Mouse (Mus musculus): ENCODE data around the gene Cd164. TPM values are rescaled to one million over a fixed set of nuclear protein-coding genes. Genes with fewer than 3 reads are reported as not detected.
"Not testable (repeated sequence)": the region's sequence is repeated elsewhere in the genome, so short reads cannot be mapped to it uniquely, and the experiment has no call there.

The Cd164 gene
- polyA plus RNA-seq, 1 experiment from 2014 or later = 87.1 TPM

DNA sequence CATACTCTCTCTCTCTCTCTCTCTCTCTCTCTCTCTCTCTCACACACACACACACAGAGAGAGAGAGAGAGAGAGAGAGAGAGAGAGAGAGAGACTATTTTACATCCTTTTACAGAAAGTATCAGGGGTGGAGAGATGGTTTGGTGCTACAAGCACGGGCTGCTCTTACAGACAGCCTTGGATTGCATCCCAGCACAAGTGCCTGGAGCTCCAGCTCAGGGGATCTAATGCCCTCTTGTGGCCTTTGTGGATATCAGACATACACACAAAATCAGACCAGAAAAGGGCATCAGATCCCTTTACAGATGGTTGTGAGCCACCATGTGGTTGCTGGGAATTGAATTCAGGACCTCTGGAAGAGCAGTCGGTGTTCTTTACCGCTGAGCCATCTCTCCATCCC lies 13.8 kb upstream of the Cd164 start:
- not testable (repeated sequence) for H3K27me3 ChIP-seq; ATAC-seq (ENCODE audit: low FRiP score, low read depth); H3K4me3 ChIP-seq; H3K9ac ChIP-seq (replicated peaks); H3K27ac ChIP-seq (replicated peaks); H3K4me1 ChIP-seq; H3K36me3 ChIP-seq; H3K4me2 ChIP-seq (replicated peaks); H3K9me3 ChIP-seq
- 3% methylated on average over 3 of the region's 3 CpGs for WGBS

DNA sequence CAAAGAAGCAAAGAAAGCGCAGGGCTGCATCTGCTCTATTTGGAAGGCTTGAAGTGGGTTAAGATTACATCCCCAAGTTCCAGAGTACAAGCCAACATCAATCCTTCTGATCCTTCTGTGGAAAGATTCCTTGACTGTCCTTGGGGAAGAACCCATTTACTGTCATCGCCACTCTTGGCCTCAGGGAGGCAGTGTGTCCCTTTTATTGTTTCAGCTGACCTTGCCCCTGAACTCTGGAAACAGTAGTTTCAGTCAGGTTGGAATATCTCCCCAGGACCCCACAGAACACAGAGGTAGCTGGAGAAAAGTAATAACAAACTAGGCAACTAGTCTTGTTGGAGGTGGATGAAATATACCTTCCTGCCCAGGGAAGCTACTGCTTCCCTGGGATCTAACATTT lies 10.1 kb upstream of the Cd164 start:
- H3K36me3 ChIP-seq = no peaks in the 10 kb centered on the region
- H3K9ac ChIP-seq (replicated peaks) = no peak overlapping the region
- WGBS = 35% methylated on average over 2 of the region's 2 CpGs
- no peaks in the 10 kb centered on the region; the same call in 1 of the 2 replicates for H3K27me3 ChIP-seq
- H3K4me2 ChIP-seq (replicated peaks) = no peak overlapping the region
- no peak for ATAC-seq (ENCODE audit: low FRiP score, low read depth)
- H3K4me1 ChIP-seq = no peaks in the 10 kb centered on the region
- H3K4me3 ChIP-seq = no peak overlapping the region
- H3K27ac ChIP-seq (replicated peaks) = no peak overlapping the region
- H3K9me3 ChIP-seq = no peaks in the 10 kb centered on the region

DNA sequence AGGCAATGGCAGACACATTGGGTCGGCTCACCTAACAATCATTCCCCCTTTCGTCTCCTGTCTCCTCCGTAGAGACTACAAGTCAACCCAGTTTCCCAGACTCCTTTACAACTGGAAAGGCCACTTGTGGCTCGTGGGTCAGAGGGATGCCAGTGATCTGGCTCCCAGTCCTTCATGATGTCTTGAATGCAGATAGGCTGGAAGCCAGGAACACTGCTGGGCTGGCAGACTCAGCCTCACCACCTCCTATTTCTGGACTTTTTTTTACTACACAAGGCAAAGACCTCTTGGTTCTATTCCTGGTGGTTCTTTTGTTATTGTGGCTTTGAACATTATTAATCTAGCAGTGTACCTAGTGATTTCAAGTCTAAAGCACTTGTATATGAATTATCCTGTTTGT lies 4.9 kb upstream of the Cd164 start:
- WGBS = 74% methylated on average over 4 of the region's 4 CpGs
- Histone ChIP-seq H3K27ac (replicated peaks) (no peak overlapping the region), H3K9ac (replicated peaks) (no peak overlapping the region), H3K4me1 (0 out of 2 replicates have a peak, but pooled peaks cover 5% of the 10 kb centered on the region), H3K36me3 (no peaks in the 10 kb centered on the region), H3K4me2 (replicated peaks) (no peak overlapping the region), H3K9me3 (no peaks in the 10 kb centered on the region), H3K4me3 (no peak overlapping the region), H3K27me3 (no peaks in the 10 kb centered on the region)
- ATAC-seq (ENCODE audit: low FRiP score, low read depth) = no peak

DNA sequence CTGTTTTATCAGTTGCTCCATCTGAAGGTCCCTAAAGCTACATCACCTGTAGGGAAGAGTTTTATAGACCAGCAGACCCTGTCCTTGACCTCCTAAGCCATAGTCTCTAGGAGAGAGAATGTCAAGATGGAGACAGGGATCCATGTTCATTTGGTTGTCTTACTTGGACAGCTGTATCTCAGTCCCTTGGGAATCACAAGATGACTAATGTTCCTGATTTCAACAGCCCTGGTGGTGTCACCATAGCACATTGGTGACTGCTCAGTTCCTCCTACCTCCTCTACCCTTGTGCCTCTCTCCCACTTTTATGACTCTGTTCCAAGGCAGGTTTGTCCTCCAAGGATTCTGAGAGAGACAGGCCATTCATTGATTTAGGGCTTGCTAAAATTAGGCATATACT lies 4.3 kb upstream of the Cd164 start:
- Histone ChIP-seq H3K27me3 (no peaks in the 10 kb centered on the region), H3K9ac (replicated peaks) (no peak overlapping the region), H3K4me1 (0 out of 2 replicates have a peak, but pooled peaks cover 5% of the 10 kb centered on the region), H3K36me3 (no peaks in the 10 kb centered on the region), H3K4me3 (no peak overlapping the region), H3K9me3 (no peaks in the 10 kb centered on the region), H3K27ac (replicated peaks) (no peak overlapping the region), H3K4me2 (replicated peaks) (no peak overlapping the region)
- ATAC-seq (ENCODE audit: low FRiP score, low read depth) = no peak

DNA sequence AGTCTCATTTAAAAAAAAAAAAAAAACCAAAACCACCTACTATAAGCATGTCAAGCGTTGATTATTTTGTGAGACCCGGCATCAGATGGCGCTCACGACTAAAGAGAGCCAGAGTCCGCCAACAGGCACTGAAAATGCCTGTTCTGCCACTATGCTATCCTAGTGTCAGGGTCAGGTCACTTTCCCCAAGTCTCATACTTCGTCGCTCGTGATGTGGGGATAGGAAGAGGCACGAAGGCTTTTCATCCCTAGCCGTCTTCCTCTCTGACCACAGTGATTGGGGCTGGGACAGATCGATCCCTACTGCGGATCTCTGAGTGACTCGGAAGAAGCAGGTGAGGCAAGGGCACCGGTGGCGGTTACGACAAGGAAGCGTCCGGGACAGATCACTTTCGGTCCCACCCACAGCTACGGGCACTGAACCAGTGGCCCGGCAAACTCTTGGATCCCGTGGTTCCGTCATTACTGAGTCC lies 670 bp upstream of the Cd164 start:
- peak; percentile 63 for ATAC-seq (ENCODE audit: low FRiP score, low read depth)
- peak overlapping the region; percentile 82 for H3K4me2 ChIP-seq (replicated peaks)
- H3K9ac ChIP-seq (replicated peaks) = peak overlapping the region; percentile 91
- no peaks in the 10 kb centered on the region for H3K9me3 ChIP-seq
- peaks cover 8% of the 10 kb centered on the region; the same call in 1 of the 2 replicates for H3K36me3 ChIP-seq
- peaks cover 24% of the 10 kb centered on the region for H3K4me1 ChIP-seq
- peak overlapping the region; percentile 92 for H3K4me3 ChIP-seq
- H3K27me3 ChIP-seq = no peaks in the 10 kb centered on the region
- H3K27ac ChIP-seq (replicated peaks) = peak overlapping the region; percentile 96
- 0% methylated on average over 23 of the region's 23 CpGs for WGBS

DNA sequence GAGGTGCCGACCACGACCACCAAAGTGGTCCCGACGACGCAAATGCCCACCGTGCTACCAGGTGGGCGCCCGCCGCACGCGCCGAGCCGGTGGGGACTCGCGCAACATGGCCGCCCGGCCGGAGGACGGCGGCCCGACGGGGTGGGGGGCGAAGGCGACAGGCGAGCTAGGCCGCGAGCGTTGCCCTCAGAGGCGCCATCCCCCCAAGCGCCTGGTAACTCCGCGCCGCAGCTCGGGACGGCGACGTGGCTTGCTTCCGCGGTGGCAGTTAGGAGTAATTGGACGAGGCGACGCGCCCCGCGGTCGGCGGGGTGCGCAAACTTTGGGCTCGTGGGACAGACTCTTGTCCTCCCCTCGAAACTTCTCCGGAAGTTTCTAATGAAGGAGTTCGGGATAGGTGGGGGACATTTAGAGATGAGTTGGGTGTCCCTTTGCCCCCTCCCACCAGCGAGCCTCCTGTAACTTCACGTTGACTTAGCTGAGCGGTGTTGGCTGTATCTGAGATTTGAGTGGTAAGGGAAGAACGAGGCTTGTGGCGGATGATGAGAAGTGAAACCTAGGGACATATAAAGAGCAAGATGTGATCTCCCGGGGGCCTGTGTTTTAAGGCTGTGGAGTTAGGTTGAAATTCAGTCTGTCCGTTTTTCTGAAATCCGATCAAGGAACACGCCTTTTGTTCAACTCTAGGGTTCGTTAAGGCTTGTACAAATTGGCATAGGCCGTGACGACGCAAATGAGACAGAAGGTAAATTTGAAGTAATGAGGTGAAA lies 611 bp downstream of the Cd164 start:
- H3K4me1 ChIP-seq = peaks cover 26% of the 10 kb centered on the region
- ATAC-seq (ENCODE audit: low FRiP score, low read depth) = peak; percentile 67; the same call in 1 of the 2 replicates
- H3K9me3 ChIP-seq = no peaks in the 10 kb centered on the region
- peaks cover 14% of the 10 kb centered on the region; the same call in 1 of the 2 replicates for H3K36me3 ChIP-seq
- peak overlapping the region; percentile 91 for H3K9ac ChIP-seq (replicated peaks)
- H3K4me2 ChIP-seq (replicated peaks) = peak overlapping the region; percentile 82
- H3K27me3 ChIP-seq = no peaks in the 10 kb centered on the region
- peak overlapping the region; percentile 92 for H3K4me3 ChIP-seq
- peak overlapping the region; percentile 96 for H3K27ac ChIP-seq (replicated peaks)
- WGBS = under 1% methylated on average over 65 of the region's 65 CpGs

DNA sequence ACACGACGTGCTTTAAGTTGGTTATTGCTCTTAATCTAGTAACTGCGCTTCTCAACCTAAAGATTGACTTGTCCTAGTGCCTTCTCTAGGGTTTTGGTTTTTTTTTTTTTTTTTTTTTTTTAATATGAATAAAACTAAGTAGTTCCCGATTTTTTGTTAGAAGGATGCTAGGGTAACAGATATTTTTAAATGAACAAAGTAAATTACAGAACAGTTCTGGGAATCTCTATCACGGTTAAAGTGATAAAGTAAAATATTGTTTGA lies 1.1 kb downstream of the Cd164 start:
- no peaks in the 10 kb centered on the region for H3K9me3 ChIP-seq
- H3K27ac ChIP-seq (replicated peaks) = no peak overlapping the region
- peak overlapping the region; percentile 91 for H3K9ac ChIP-seq (replicated peaks)
- H3K4me3 ChIP-seq = peak overlapping the region; percentile 92
- peaks cover 17% of the 10 kb centered on the region; the same call in 1 of the 2 replicates for H3K36me3 ChIP-seq
- ATAC-seq (ENCODE audit: low FRiP score, low read depth) = no peak
- H3K27me3 ChIP-seq = no peaks in the 10 kb centered on the region
- WGBS = 7% methylated on average over 5 of the region's 5 CpGs
- H3K4me1 ChIP-seq = peaks cover 26% of the 10 kb centered on the region
- H3K4me2 ChIP-seq (replicated peaks) = peak overlapping the region; percentile 82

DNA sequence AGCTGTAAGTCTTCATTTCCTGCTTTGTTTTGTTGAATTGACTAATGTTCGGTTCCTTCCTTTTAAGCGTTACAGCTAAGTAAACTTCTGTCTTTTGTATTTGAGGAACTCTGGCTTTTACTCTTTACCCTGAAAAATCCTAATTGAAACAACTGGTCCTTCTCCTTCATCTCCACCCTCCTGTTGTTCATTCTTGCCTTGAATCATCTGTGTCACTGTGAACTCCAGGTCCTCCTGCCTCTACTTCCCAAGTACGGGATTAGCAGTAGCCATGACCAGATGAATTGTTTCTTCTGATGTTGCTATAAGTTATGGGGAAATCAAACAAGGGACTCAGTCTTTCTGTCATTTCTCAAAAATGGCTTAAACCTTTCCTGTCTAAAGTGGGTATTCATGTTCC lies 4.2 kb downstream of the Cd164 start:
- Histone ChIP-seq H3K27ac (replicated peaks) (no peak overlapping the region), H3K4me2 (replicated peaks) (no peak overlapping the region), H3K4me3 (no peak overlapping the region), H3K9me3 (no peaks in the 10 kb centered on the region), H3K9ac (replicated peaks) (no peak overlapping the region), H3K27me3 (no peaks in the 10 kb centered on the region), H3K36me3 (peaks cover 32% of the 10 kb centered on the region), H3K4me1 (peaks cover 21% of the 10 kb centered on the region)
- no peak for ATAC-seq (ENCODE audit: low FRiP score, low read depth)
- 83% methylated on average over 3 of the region's 3 CpGs for WGBS

DNA sequence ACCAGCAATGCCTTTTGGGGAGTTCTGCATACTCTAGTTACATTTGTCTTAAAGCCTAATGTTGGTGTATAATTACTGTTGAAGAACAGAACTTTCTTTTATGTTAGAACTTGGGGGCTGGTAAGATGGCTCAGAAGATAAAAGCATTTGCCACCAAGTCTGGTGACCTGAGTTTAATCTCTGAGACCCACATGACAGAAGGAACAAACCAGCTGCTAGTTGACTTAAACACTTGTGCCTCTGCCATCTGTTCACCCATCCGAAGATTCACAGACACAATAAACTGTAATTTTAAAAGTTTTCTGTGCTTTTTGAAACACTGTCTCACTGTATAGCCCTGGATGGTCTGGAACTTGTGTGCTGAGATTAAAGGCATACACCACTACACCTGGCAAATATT lies 6.5 kb downstream of the Cd164 start:
- peaks cover 19% of the 10 kb centered on the region for H3K4me1 ChIP-seq
- H3K36me3 ChIP-seq = peaks cover 51% of the 10 kb centered on the region
- no peak overlapping the region for H3K9ac ChIP-seq (replicated peaks)
- H3K27me3 ChIP-seq = no peaks in the 10 kb centered on the region
- no peaks in the 10 kb centered on the region for H3K9me3 ChIP-seq
- ATAC-seq (ENCODE audit: low FRiP score, low read depth) = no peak
- no peak overlapping the region for H3K4me2 ChIP-seq (replicated peaks)
- 72% methylated on average over 1 of the region's 1 CpGs for WGBS
- H3K4me3 ChIP-seq = no peak overlapping the region
- H3K27ac ChIP-seq (replicated peaks) = no peak overlapping the region

DNA sequence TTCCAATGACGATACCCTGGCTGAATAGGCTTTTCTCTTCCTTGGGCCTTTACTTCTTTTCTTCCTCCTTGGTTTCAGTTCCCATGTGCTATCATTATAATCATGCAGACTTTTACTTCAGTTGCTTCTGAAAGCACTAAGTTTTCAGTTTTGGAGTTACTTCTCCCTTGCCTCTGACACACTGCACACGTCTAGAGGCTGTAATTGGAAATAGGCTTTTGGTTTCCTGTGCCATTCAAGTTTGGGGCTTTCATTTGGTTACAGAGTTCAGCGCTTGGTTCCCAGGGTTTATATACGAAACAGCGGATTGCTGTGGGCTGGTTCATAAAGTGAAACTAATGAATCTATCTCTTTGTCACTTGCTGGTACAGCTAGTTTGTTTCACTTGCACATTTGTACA lies 10.8 kb downstream of the Cd164 start:
- H3K9ac ChIP-seq (replicated peaks) = no peak overlapping the region
- peaks cover 70% of the 10 kb centered on the region for H3K36me3 ChIP-seq
- H3K27me3 ChIP-seq = peaks cover 3% of the 10 kb centered on the region; the same call in 1 of the 2 replicates
- H3K9me3 ChIP-seq = no peaks in the 10 kb centered on the region
- no peak overlapping the region for H3K4me2 ChIP-seq (replicated peaks)
- no peaks in the 10 kb centered on the region for H3K4me1 ChIP-seq
- 93% methylated on average over 5 of the region's 5 CpGs for WGBS
- H3K4me3 ChIP-seq = no peak overlapping the region
- no peak for ATAC-seq (ENCODE audit: low FRiP score, low read depth)
- no peak overlapping the region for H3K27ac ChIP-seq (replicated peaks)

DNA sequence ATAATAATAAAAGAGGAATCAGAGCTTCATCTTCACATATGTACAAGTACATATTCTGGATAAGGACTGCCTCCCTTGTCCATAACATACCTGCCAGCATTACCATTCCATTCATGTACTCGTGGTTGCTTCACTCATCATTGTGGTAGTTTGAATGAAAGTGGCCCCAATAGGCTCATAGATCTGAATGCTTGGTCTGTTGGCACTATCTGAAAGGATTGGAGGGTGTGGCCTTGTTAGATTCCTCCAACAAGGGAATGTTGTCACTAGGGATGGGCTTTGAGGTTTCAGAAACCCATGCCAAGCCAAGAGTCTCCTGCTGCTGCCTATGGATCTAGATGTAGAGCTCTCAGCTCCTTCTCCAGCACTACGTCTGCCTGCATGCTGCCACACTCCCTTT lies 16.8 kb downstream of the Cd164 start:
- Histone ChIP-seq H3K36me3 (peaks cover 52% of the 10 kb centered on the region), H3K9ac (replicated peaks) (no peak overlapping the region), H3K4me1 (0 out of 2 replicates have a peak, but pooled peaks cover 4% of the 10 kb centered on the region), H3K4me3 (no peak overlapping the region), H3K9me3 (no peaks in the 10 kb centered on the region), H3K27me3 (peaks cover 18% of the 10 kb centered on the region), H3K4me2 (replicated peaks) (no peak overlapping the region), H3K27ac (replicated peaks) (no peak overlapping the region)
- 91% methylated on average over 2 of the region's 2 CpGs for WGBS
- no peak for ATAC-seq (ENCODE audit: low FRiP score, low read depth)

DNA sequence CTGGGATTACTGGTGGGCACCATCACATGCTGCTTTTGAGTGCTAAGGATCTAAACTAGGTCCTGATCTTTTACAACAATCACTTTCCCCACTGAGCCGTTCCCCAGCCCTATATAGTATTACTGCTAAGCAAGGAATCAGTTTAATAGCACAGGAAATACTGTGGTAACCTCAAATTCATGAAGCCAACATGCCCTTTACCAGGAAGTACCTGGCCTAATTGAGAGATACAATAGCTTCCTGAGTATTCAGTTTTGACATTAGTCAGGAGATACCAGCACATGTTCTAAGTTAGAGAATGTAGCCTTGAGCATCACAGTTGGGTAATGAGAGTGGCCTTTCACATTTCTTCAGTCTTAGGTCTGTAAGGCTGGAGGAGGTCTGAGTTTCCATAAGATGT lies 17.5 kb downstream of the Cd164 start:
- Histone ChIP-seq H3K27me3 (peaks cover 20% of the 10 kb centered on the region), H3K4me1 (0 out of 2 replicates have a peak, but pooled peaks cover 4% of the 10 kb centered on the region), H3K4me3 (no peak overlapping the region), H3K9ac (replicated peaks) (no peak overlapping the region), H3K27ac (replicated peaks) (no peak overlapping the region), H3K36me3 (peaks cover 46% of the 10 kb centered on the region; the same call in 1 of the 2 replicates), H3K4me2 (replicated peaks) (no peak overlapping the region), H3K9me3 (no peaks in the 10 kb centered on the region)
- WGBS = 84% methylated on average over 1 of the region's 1 CpGs
- ATAC-seq (ENCODE audit: low FRiP score, low read depth) = no peak
